Mouse (Mus musculus): ENCODE results near the gene Icam1. TPM values are rescaled to one million over a fixed set of nuclear protein-coding genes. Genes with fewer than 3 reads are reported as not detected.
"Not testable (repeated sequence)": the region's sequence is repeated elsewhere in the genome, so short reads cannot be mapped to it uniquely, and the experiment has no call there.

Gene Icam1
- polyA plus RNA-seq, 1 experiment from 2014 or later: 3.8 TPM

DNA sequence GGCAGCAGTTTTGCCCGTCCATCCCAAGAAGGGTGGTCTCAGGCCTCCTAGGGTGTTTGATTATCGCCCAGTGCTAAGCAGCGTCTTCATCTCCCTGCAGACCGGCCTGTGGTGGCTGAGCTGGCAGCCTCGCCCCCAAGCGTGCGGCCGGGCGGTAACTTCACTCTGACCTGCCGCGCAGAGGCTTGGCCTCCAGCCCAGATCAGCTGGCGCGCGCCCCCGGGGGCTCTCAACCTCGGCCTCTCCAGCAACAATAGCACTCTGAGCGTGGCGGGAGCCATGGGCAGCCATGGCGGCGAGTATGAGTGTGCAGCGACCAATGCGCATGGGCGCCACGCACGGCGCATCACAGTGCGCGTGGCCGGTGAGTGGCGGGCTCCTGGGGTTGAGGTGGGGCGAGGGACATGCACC is 21.7 kb downstream of the Icam1 start:
- Histone ChIP-seq H3K27ac (no peak overlapping the region), H3K36me3 (replicated peaks) (no peaks in the 10 kb centered on the region), H3K4me2 (peak overlapping the region; percentile 53), H3K4me3 (replicated peaks) (peak overlapping the region; percentile 37), H3K4me1 (peaks cover 29% of the 10 kb centered on the region), H3K9me3 (no peaks in the 10 kb centered on the region; the same call in 1 of the 2 replicates), H3K27me3 (peaks cover 93% of the 10 kb centered on the region), H3K9ac (peak overlapping the region; percentile 25; the same call in 1 of the 2 replicates)
- peak; percentile 30; the same call in 1 of the 2 replicates for ATAC-seq (ENCODE audit: low FRiP score)
- WGBS: 1% methylated on average over 31 of the region's 31 CpGs

DNA sequence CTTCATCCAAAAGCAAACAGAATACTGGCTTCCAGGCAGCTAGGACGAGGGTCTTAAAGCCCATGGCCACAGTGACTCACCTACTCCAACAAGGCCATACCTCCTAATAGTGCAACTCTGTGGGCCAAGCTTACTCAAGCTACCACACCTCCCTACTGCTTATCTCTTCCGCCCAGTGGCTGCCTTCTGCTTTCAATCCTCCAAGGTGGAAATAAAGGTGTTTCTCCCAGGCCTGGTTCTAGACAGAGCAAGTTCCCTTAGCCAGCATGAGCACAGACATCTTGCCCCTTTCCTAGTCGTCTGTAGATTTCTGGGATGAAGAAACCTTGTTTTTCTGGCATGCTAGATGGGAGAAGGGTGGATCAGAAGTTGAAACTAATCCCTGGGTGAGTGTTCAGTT is 24.0 kb downstream of the Icam1 start:
- H3K4me3 ChIP-seq (replicated peaks): no peak overlapping the region
- H3K27me3 ChIP-seq: peaks cover 70% of the 10 kb centered on the region
- H3K9ac ChIP-seq: no peak overlapping the region
- WGBS: 79% methylated on average over 3 of the region's 3 CpGs
- H3K4me1 ChIP-seq: peaks cover 16% of the 10 kb centered on the region
- no peak overlapping the region for H3K4me2 ChIP-seq
- no peak for ATAC-seq (ENCODE audit: low FRiP score)
- no peak overlapping the region for H3K27ac ChIP-seq
- no peaks in the 10 kb centered on the region for H3K36me3 ChIP-seq (replicated peaks)
- no peaks in the 10 kb centered on the region; the same call in 1 of the 2 replicates for H3K9me3 ChIP-seq

DNA sequence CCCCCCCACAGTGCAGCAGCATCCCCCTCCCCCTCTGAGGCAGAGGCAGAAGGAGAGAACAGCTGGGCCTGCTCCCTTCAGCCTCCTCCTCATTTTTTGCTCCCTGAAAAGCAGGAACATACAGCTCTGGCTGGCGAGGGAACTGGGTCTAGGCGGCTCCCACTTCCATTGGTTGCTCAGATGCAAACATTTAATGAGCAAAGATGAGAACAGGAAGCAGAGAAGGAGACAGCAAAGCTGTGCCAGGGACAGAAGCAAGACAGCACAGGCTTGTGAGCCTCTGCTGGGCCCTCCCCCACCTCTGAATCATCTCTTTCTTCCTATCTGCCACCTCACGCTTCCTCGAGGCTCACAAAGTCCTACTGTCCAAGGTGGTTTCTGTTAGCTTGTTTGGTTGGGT is 25.5 kb downstream of the Icam1 start:
- H3K4me2 ChIP-seq: no peak overlapping the region
- no peaks in the 10 kb centered on the region; the same call in 1 of the 2 replicates for H3K9me3 ChIP-seq
- H3K36me3 ChIP-seq (replicated peaks): no peaks in the 10 kb centered on the region
- no peak overlapping the region for H3K4me3 ChIP-seq (replicated peaks)
- ATAC-seq (ENCODE audit: low FRiP score): no peak
- peaks cover 14% of the 10 kb centered on the region for H3K4me1 ChIP-seq
- H3K27ac ChIP-seq: no peak overlapping the region
- WGBS: 47% methylated on average over 4 of the region's 4 CpGs
- H3K27me3 ChIP-seq: peaks cover 57% of the 10 kb centered on the region
- H3K9ac ChIP-seq: no peak overlapping the region

DNA sequence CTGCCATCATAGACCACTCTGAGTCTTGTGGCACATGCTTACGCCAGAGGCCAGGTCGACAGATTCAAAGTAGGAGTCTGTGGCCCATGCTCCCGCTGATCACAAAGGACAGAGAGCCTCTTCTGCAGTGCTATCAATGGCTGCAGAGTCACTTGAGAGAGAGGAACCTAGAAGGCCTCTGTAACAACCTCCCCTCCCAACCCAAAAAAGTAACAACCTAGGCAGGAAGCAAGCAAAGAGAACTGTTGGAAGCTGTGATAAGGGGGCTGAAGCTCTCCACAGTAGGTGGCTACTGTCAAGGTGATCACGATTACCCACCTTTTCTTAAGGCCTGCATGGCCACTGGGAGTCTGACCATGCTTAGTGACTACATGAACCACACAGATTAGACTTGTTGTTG is 27.8 kb downstream of the Icam1 start:
- Histone ChIP-seq H3K4me2 (no peak overlapping the region), H3K27me3 (peaks cover 42% of the 10 kb centered on the region), H3K27ac (no peak overlapping the region), H3K4me3 (replicated peaks) (no peak overlapping the region), H3K4me1 (no peaks in the 10 kb centered on the region), H3K9ac (no peak overlapping the region), H3K36me3 (replicated peaks) (no peaks in the 10 kb centered on the region), H3K9me3 (no peaks in the 10 kb centered on the region; the same call in 1 of the 2 replicates)
- WGBS: 90% methylated on average over 4 of the region's 4 CpGs
- no peak for ATAC-seq (ENCODE audit: low FRiP score)

DNA sequence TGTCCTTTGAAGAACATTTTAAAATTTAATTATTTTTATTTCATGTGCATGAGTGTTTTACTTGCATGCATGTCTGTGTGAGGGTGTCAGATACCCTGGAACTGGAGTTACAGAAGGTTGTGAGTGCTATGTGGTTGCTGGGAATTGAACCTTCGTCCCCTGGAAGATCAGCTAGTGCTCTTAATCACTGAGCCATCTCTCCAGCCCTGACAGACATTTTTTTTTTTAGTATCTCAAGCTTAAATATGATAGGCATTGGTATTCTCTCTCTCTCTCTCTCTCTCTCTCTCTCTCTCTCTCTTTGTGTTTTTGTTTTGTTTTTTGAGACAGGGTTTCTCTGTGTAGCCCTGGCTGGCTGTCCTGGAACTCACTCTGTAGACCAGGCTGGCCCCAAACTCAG is 29.0 kb downstream of the Icam1 start:
- not testable (repeated sequence) for H3K27ac ChIP-seq; H3K36me3 ChIP-seq (replicated peaks); H3K9ac ChIP-seq; H3K4me2 ChIP-seq; ATAC-seq (ENCODE audit: low FRiP score); H3K9me3 ChIP-seq; H3K4me1 ChIP-seq; H3K4me3 ChIP-seq (replicated peaks)
- peaks cover 30% of the 10 kb centered on the region for H3K27me3 ChIP-seq
- 56% methylated on average over 1 of the region's 1 CpGs for WGBS

DNA sequence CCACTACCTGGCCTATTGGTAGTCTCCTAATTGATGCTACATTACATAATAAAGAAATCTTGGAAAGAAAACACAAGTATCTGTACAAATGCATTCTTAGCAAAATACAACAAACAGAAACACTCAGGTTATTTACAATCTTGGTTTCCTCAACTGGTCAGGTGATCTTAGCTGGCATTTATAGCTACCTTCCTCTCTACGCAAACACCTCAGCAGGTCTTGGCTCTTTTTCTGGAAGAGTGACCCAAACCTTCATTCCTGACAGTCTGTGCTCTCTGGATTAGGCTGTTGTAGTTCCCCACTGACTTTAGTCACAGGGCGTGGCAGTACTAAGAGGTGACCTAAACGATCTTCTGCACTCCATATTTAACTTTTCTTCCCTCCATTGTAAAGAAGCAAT is 29.4 kb downstream of the Icam1 start:
- Histone ChIP-seq H3K4me2 (no peak overlapping the region), H3K4me3 (replicated peaks) (no peak overlapping the region), H3K36me3 (replicated peaks) (no peaks in the 10 kb centered on the region), H3K27me3 (peaks cover 25% of the 10 kb centered on the region), H3K9me3 (no peaks in the 10 kb centered on the region), H3K27ac (no peak overlapping the region), H3K9ac (no peak overlapping the region), H3K4me1 (no peaks in the 10 kb centered on the region)
- 89% methylated on average over 3 of the region's 3 CpGs for WGBS
- ATAC-seq (ENCODE audit: low FRiP score): no peak

DNA sequence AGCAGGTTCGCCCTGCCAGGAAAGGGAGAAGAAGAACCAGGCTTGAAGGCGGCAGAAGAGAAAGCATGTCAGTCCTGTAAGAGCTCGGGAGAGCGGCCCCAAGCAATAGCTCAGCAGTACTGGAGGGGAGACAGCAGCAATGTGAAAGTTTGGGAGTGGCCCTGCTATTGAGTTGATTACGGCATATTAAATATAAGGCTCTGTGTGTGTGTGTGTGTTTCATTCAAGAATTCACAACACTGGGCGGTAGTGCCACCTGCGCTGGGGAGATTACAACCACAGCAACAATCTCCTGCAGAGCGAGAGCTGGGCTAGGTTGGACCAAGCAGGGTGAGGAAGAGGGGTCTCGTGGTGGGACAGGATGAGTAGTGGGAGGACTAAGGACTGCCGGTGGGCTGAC is 35.8 kb downstream of the Icam1 start:
- Histone ChIP-seq H3K4me1 (no peaks in the 10 kb centered on the region), H3K4me2 (no peak overlapping the region), H3K27ac (no peak overlapping the region), H3K9ac (no peak overlapping the region), H3K9me3 (no peaks in the 10 kb centered on the region), H3K36me3 (replicated peaks) (no peaks in the 10 kb centered on the region), H3K27me3 (peaks cover 15% of the 10 kb centered on the region), H3K4me3 (replicated peaks) (no peak overlapping the region)
- ATAC-seq (ENCODE audit: low FRiP score): no peak
- 67% methylated on average over 10 of the region's 10 CpGs for WGBS

DNA sequence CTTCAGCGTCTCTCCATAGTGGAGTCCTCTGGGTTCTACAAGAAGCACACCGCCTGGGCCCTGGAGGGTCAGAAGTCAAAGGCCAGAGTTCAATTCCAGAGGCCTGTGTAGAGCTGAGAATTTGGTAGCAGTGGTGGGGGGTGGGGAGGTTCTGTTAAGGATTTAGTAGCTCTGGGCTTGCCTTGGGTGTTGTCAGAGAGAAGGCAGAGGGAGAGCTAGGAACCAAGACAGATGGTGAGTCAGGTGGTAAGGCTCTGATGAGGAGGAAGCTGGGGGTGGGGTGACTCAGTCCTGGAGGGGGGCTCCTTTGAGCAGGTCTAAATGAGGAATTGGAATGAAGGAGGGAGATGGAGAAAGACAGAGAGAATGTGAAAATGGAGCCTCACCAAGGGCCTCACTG is 47.1 kb downstream of the Icam1 start:
- Histone ChIP-seq H3K27ac (no peak overlapping the region), H3K27me3 (no peaks in the 10 kb centered on the region), H3K36me3 (replicated peaks) (peaks cover 44% of the 10 kb centered on the region), H3K4me3 (replicated peaks) (no peak overlapping the region), H3K4me1 (no peaks in the 10 kb centered on the region), H3K4me2 (no peak overlapping the region), H3K9me3 (no peaks in the 10 kb centered on the region), H3K9ac (no peak overlapping the region)
- 81% methylated on average over 2 of the region's 2 CpGs for WGBS
- ATAC-seq (ENCODE audit: low FRiP score): no peak

DNA sequence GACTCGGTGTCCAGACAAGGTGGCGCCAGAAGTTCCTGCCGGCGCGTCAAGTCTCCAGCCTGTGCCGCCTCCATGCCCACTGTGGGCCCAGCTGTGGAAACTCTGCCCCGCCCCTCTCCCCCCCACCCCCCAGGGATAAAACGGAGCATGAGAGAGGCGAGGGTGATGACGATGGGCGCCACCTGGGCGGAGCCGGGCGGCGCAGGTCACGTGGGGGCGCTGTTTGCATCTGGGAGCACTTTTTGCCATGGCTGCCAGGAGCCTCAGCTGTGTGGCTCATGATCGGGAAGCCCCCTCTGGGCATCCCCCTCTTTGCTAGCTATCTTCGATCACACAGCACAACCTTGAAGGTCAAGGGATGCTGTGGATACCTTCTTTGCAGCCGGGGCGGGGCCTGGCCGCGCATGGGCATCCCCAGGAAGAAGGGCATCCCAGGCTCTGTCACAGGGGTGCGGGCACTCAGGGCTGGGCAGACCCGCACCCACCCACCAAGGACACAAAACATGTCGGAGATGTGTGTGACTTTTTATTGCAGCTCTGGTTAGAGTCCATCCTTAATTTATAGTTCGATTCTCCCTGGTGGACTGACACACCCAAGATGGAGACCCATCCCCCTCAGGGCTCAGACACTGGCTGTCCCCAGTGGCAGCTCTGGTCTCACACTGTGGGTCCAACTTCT is 51.4 kb downstream of the Icam1 start, which contains the start of gene Zglp1:
TSS of gene Zglp1 (minus strand) at position 88 of the 679 bp plus-strand sequence.
- ATAC-seq (ENCODE audit: low FRiP score): no peak
- Histone ChIP-seq H3K36me3 (replicated peaks) (peaks cover 50% of the 10 kb centered on the region), H3K9ac (no peak within 1 kb of the TSS), H3K27me3 (no peaks in the 10 kb centered on the region), H3K4me3 (replicated peaks) (no peak within 1 kb of the TSS), H3K9me3 (no peaks in the 10 kb centered on the region), H3K4me2 (no peak within 1 kb of the TSS), H3K27ac (no peak within 1 kb of the TSS), H3K4me1 (peaks cover 4% of the 10 kb centered on the region)
- 87% methylated on average over 26 of the region's 27 CpGs for WGBS

DNA sequence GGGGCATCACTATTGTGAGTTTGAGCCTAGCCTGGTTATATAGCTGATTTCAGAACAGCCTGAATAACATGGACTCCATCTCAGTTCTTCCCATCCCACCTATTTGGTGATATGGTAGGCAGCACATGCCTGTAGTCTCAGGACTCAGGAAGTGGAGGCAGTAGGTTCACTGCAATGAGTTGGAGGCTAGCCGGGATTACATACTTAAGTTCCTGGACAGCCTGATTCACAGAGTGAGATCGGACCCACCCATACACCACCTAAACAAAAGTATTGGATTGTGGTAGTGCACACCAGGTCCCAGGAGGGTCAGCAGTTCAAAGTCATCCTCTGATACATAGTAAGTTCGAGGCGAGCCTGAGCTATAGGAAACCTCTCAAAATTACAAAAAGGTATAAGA is 56.9 kb downstream of the Icam1 start:
- Histone ChIP-seq H3K9ac (peak overlapping the region; percentile 70), H3K27me3 (no peaks in the 10 kb centered on the region), H3K4me1 (peaks cover 14% of the 10 kb centered on the region), H3K9me3 (no peaks in the 10 kb centered on the region), H3K36me3 (replicated peaks) (peaks cover 50% of the 10 kb centered on the region), H3K4me3 (replicated peaks) (peak overlapping the region; percentile 72), H3K27ac (no peak overlapping the region), H3K4me2 (peak overlapping the region; percentile 81)
- ATAC-seq (ENCODE audit: low FRiP score): peak; percentile 31
- WGBS: 17% methylated on average over 4 of the region's 4 CpGs

DNA sequence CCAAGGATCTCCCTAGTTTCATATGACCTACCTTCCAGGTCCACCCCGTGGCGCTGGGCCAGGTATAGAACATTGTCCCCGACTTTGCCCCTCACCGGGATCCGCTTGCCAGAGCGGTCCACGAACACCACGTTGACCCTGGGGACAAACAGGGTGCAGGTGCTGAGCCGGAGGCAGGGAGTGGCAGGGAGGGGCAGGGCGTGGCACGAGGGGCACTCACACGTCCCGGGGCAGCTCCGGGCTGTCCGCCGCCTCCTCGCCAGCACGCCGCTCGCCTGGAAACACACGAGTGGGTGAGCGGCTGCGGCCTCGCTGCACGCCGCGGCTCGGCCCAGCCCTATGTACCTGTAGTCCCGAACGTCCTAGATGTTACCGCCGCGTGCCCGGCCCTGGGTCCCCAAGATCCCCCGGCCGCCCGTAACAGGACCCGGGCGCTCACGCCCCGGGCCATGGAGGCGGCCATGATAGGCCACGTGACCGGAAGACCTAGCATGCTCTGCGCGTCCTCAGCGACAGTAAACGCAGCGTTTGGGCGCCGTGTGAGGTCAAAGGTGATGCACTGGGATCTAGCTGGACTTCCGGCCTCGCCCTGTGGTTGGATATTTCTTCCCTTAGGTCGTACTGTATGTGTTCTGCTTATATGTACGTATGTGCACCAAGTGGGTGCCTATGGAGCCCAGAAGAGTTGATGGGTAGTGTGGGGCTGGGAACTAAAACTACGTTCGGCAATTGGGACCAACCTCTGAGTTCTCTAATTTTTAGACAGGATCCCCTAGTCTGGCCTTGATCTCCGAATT is 57.5 kb downstream of the Icam1 start, which contains the start of the genes Gm49373 and Fdx1l:
TSS of gene Gm49373 (minus strand) at position 53 of the 797 bp plus-strand sequence.
TSS of gene Fdx1l (minus strand) at position 571 of the 797 bp plus-strand sequence.
- Histone ChIP-seq H3K36me3 (replicated peaks) (peaks cover 52% of the 10 kb centered on the region), H3K4me3 (replicated peaks) (peak within 1 kb of the TSS; percentile 72), H3K4me2 (peak within 1 kb of the TSS; percentile 81), H3K4me1 (peaks cover 14% of the 10 kb centered on the region), H3K9ac (peak within 1 kb of the TSS; percentile 70), H3K27ac (peak within 1 kb of the TSS; percentile 43), H3K27me3 (no peaks in the 10 kb centered on the region), H3K9me3 (no peaks in the 10 kb centered on the region)
- ATAC-seq (ENCODE audit: low FRiP score): peak; percentile 94
- WGBS: 3% methylated on average over 58 of the region's 58 CpGs

DNA sequence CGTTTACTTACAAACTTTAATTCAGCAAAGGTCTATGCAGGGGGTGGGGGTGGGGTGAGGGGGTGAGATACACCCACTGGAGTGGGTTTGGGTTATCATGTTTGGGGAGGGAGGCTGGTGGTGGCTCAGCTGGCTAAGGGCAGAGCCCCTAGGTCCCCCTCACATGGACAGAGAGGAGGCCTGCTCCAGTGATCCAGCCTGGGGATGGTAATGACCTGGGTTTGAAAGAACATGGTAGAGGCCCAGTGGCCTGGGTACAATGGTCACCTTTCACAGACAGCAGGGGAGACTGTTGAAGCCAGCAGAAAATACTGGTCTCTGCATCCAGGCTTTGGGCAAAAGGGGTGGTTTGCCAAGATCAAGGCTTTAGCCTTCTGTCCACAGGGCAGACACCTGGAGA is 58.4 kb downstream of the Icam1 start:
- Histone ChIP-seq H3K36me3 (replicated peaks) (peaks cover 61% of the 10 kb centered on the region), H3K4me2 (no peak overlapping the region)

More for the DNA sequence above, 58.4 kb downstream of the Icam1 start:
- Histone ChIP-seq H3K27ac (no peak overlapping the region), H3K9me3 (no peaks in the 10 kb centered on the region), H3K27me3 (no peaks in the 10 kb centered on the region), H3K4me1 (peaks cover 14% of the 10 kb centered on the region), H3K9ac (no peak overlapping the region), H3K4me3 (replicated peaks) (no peak overlapping the region)
- no peak for ATAC-seq (ENCODE audit: low FRiP score)
- WGBS: 85% methylated on average over 1 of the region's 1 CpGs

Data from forebrain, embryonic 12.5 days (tissue).